Mouse (Mus musculus) midbrain, embryonic 14.5 days (tissue): ENCODE measurements around the gene Fbxl13. TPM values are rescaled to one million over a fixed set of nuclear protein-coding genes. Genes with fewer than 3 reads are reported as not detected.

Source experiments
- ATAC-seq: fragments of 200-750 bp; cut with Nextera tagmentation; 2 replicates; pipeline ENCODE4 v1.8.0; 2017; ENCODE audit warnings: moderate number of reproducible peaks, moderate library complexity; ENCODE audit not compliant: low FRiP score, low TSS enrichment
- DNase-seq: peaks from one replicate; pipeline ENCODE4 v3.0.0-alpha.2; 2015
- H3K27ac ChIP-seq: fragments of 300-500 bp; sonication (generic); replicated peaks from 2 replicates; pipeline ENCODE4 v1.5.1; 2014; ENCODE audit warnings: mild to moderate bottlenecking, low read depth, low read length, moderate library complexity
- H3K27me3 ChIP-seq: fragments of 300-500 bp; sonication (generic); 2 replicates; pipeline ENCODE4 v1.6.1; 2014; ENCODE audit warnings: low read length, control low read depth, mixed read lengths; ENCODE audit not compliant: control insufficient read depth, insufficient read depth
- H3K36me3 ChIP-seq: fragments of 300-500 bp; sonication (generic); 2 replicates; pipeline ENCODE4 v1.6.1; 2014; ENCODE audit warnings: low read length, control low read depth; ENCODE audit not compliant: control insufficient read depth, insufficient read depth
- H3K4me1 ChIP-seq: fragments of 300-500 bp; sonication (generic); 2 replicates; pipeline ENCODE4 v1.6.1; 2014; ENCODE audit warnings: mild to moderate bottlenecking, antibody characterized with exemption, low read length, control low read depth; ENCODE audit not compliant: control insufficient read depth, insufficient read depth
- H3K4me2 ChIP-seq: fragments of 300-500 bp; sonication (generic); 2 replicates; pipeline ENCODE4 v1.6.1; 2014; ENCODE audit warnings: mild to moderate bottlenecking, low read length, moderate library complexity
- H3K4me3 ChIP-seq: fragments of 300-500 bp; sonication (generic); replicated peaks from 2 replicates; pipeline ENCODE4 v1.5.1; 2014; ENCODE audit warnings: low read depth, low read length
- H3K9ac ChIP-seq: fragments of 300-500 bp; sonication (generic); replicated peaks from 2 replicates; pipeline ENCODE4 v1.6.1; 2014; ENCODE audit warnings: mild to moderate bottlenecking, low read length, moderate library complexity
- H3K9me3 ChIP-seq: fragments of 300-500 bp; sonication (generic); 2 replicates; pipeline ENCODE4 v1.6.1; 2016; ENCODE audit warnings: low read length, control low read depth, mixed read lengths; ENCODE audit not compliant: control insufficient read depth
- WGBS: fragments of 180-500 bp; shearing (Covaris S2); extraction: QIAGEN DNeasy Blood & Tissue Kit; methylation state at CpG from one replicate; pipeline ENCODE4 v1.1.7; 2014; 5-methylcytosine and 5-hydroxymethylcytosine counted together
- polyA plus RNA-seq: library from polyadenylated mRNA; unstranded; fragments of >200 nt; fragmentation: Nextera tagmentation; extraction: Ambion mirVana; gene quantifications from 2 replicates; pipeline ENCODE4 v1.2.1, GENCODE M21; 2014

Fbxl13 gene
- polyA plus RNA-seq, 1 experiment from 2014 or later = 0.09 TPM

- H3K9ac ChIP-seq = no peak overlapping the region
- no peak for ATAC-seq
- H3K4me3 ChIP-seq = no peak overlapping the region
- no peaks in the 10 kb centered on the region for H3K36me3 ChIP-seq
- H3K27me3 ChIP-seq = no peaks in the 10 kb centered on the region
- no peaks in the 10 kb centered on the region for H3K4me1 ChIP-seq
- H3K4me2 ChIP-seq = no peak overlapping the region
- 90% methylated on average over 2 of the region's 2 CpGs for WGBS
- no peak overlapping the region for H3K27ac ChIP-seq
- no peak for DNase-seq
- H3K9me3 ChIP-seq = 0 out of 2 replicates have a peak, but pooled peaks cover 4% of the 10 kb centered on the region
Observed at GRCm38 (mm10) chr5:21532126-21532525, 113.3 kb downstream of the Fbxl13 start.

- no peak for DNase-seq
- Histone ChIP-seq H3K4me3 (no peak overlapping the region), H3K27me3 (no peaks in the 10 kb centered on the region), H3K4me2 (no peak overlapping the region), H3K27ac (no peak overlapping the region), H3K9me3 (0 out of 2 replicates have a peak, but pooled peaks cover 4% of the 10 kb centered on the region), H3K36me3 (no peaks in the 10 kb centered on the region), H3K9ac (no peak overlapping the region), H3K4me1 (no peaks in the 10 kb centered on the region)
- 95% methylated on average over 8 of the region's 8 CpGs for WGBS
- ATAC-seq = no peak
Observed at GRCm38 (mm10) chr5:21529110-21529720, 116.2 kb downstream of the Fbxl13 start.

GRCm38 (mm10) chr5:21528068-21528842, 117.2 kb downstream of the Fbxl13 start:
- Histone ChIP-seq H3K4me3 (no peak overlapping the region), H3K9ac (no peak overlapping the region), H3K36me3 (no peaks in the 10 kb centered on the region), H3K9me3 (0 out of 2 replicates have a peak, but pooled peaks cover 4% of the 10 kb centered on the region), H3K27ac (no peak overlapping the region), H3K4me1 (no peaks in the 10 kb centered on the region), H3K4me2 (no peak overlapping the region), H3K27me3 (no peaks in the 10 kb centered on the region)
- DNase-seq = no peak
- no peak for ATAC-seq
- 93% methylated on average over 15 of the region's 15 CpGs for WGBS

DNA sequence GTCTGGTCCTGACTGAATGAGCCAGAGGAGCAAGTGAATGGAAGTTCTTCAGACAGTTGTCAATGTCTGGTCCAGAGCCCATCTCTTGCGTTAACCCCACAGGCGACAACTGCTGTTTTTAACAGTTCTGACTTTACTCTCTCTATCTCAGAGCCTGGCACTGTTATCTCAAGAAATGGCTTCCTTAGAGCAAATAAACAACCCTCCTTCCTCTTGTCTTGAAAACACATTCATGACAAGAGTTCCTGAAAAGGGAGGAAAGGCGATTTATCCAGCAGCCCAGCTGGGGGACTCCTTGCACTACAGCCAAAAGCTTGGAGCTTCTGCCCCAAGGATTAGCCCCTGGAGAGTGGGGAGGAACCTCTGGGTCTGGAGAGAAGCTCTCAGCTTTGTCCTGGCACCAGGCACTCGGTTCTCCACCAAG, 117.9 kb downstream of the Fbxl13 start:
- H3K27ac ChIP-seq = no peak overlapping the region
- no peaks in the 10 kb centered on the region for H3K27me3 ChIP-seq
- no peak for DNase-seq
- WGBS = 34% methylated on average over 4 of the region's 4 CpGs
- H3K36me3 ChIP-seq = no peaks in the 10 kb centered on the region
- H3K4me1 ChIP-seq = no peaks in the 10 kb centered on the region
- no peak for ATAC-seq
- 0 out of 2 replicates have a peak, but pooled peaks cover 4% of the 10 kb centered on the region for H3K9me3 ChIP-seq
- H3K9ac ChIP-seq = no peak overlapping the region
- H3K4me3 ChIP-seq = no peak overlapping the region
- H3K4me2 ChIP-seq = no peak overlapping the region

GRCm38 (mm10) chr5:21526835-21527485, 118.5 kb downstream of the Fbxl13 start:
- Histone ChIP-seq H3K4me3 (no peak overlapping the region), H3K4me1 (no peaks in the 10 kb centered on the region), H3K9me3 (0 out of 2 replicates have a peak, but pooled peaks cover 4% of the 10 kb centered on the region), H3K4me2 (no peak overlapping the region), H3K27ac (no peak overlapping the region), H3K9ac (no peak overlapping the region), H3K27me3 (no peaks in the 10 kb centered on the region), H3K36me3 (no peaks in the 10 kb centered on the region)
- WGBS = 9% methylated on average over 11 of the region's 11 CpGs
- DNase-seq (peak; percentile 27), ATAC-seq (peak; percentile 50; the same call in 1 of the 2 replicates)

- Histone ChIP-seq H3K9me3 (no peaks in the 10 kb centered on the region), H3K27ac (no peak overlapping the region), H3K27me3 (no peaks in the 10 kb centered on the region), H3K36me3 (no peaks in the 10 kb centered on the region), H3K4me2 (no peak overlapping the region), H3K9ac (no peak overlapping the region), H3K4me3 (no peak overlapping the region), H3K4me1 (no peaks in the 10 kb centered on the region)
- DNase-seq (no peak), ATAC-seq (no peak)
- 89% methylated on average over 3 of the region's 3 CpGs for WGBS
Observed at GRCm38 (mm10) chr5:21519166-21519565, 126.3 kb downstream of the Fbxl13 start.

DNA sequence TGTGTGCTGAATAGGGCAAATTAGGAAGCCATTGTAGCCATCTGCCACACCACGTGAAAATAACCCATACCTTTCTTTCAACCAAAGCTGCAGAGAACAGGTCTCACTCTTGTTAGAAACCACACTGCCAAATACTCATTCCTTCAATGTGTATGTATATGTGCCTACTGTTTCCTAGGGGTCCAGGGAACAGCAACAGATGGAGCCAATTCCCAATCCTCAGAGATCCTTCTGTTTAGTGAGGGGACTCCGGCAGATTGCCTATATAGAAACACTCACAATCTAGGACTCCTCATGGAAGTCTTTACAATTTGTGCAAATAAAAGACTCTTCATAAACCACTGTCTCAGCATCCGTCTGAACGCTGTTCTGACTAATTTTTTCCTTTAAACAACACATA, 127.2 kb downstream of the Fbxl13 start:
- no peak overlapping the region for H3K4me2 ChIP-seq
- no peaks in the 10 kb centered on the region for H3K36me3 ChIP-seq
- no peak overlapping the region for H3K9ac ChIP-seq
- WGBS = 75% methylated on average over 4 of the region's 4 CpGs
- ATAC-seq (no peak), DNase-seq (no peak)
- no peaks in the 10 kb centered on the region for H3K27me3 ChIP-seq
- no peak overlapping the region for H3K27ac ChIP-seq
- no peak overlapping the region for H3K4me3 ChIP-seq
- no peaks in the 10 kb centered on the region for H3K9me3 ChIP-seq
- H3K4me1 ChIP-seq = no peaks in the 10 kb centered on the region

- WGBS = 95% methylated on average over 2 of the region's 2 CpGs
- H3K36me3 ChIP-seq = no peaks in the 10 kb centered on the region
- H3K4me3 ChIP-seq = no peak overlapping the region
- H3K9ac ChIP-seq = no peak overlapping the region
- no peaks in the 10 kb centered on the region for H3K9me3 ChIP-seq
- H3K27me3 ChIP-seq = no peaks in the 10 kb centered on the region
- DNase-seq = no peak
- no peak for ATAC-seq
- H3K4me2 ChIP-seq = no peak overlapping the region
- no peaks in the 10 kb centered on the region for H3K4me1 ChIP-seq
- H3K27ac ChIP-seq = no peak overlapping the region
Observed at GRCm38 (mm10) chr5:21517562-21517961, 127.9 kb downstream of the Fbxl13 start.
